Mouse (Mus musculus) CD4-positive helper T cell, adult 2 months (primary cell): ENCODE results near the gene a.
A peak's percentile ranks its signal among the peaks of the same experiment; 100 is the strongest.
"Not testable (repeated sequence)": the region's sequence is repeated elsewhere in the genome, so short reads cannot be mapped to it uniquely, and the experiment has no call there.

Source experiments
- DNase-seq: peaks from one replicate; pipeline ENCODE4 v3.0.0-alpha.2; 2012; ENCODE audit warnings: low read depth, missing footprints, low spot score

Gene a

GRCm38 (mm10) chr2:155051622-155052351 is 260.6 kb downstream of the a start:
- no peak for DNase-seq

- no peak for DNase-seq
Observed at GRCm38 (mm10) chr2:155052681-155053080, 261.5 kb downstream of the a start.

GRCm38 (mm10) chr2:155053512-155053911 is 262.3 kb downstream of the a start:
- DNase-seq, result not testable (repeated sequence)

- no peak for DNase-seq
Observed at GRCm38 (mm10) chr2:155054672-155055071, 263.5 kb downstream of the a start.

GRCm38 (mm10) chr2:155056076-155056578 is 264.9 kb downstream of the a start:
- DNase-seq, result no peak

- DNase-seq, result no peak
Observed at GRCm38 (mm10) chr2:155057361-155057760, 266.2 kb downstream of the a start.

- DNase-seq, result no peak
Observed at GRCm38 (mm10) chr2:155071027-155071426, 279.8 kb downstream of the a start.

- DNase-seq, result no peak
Observed at GRCm38 (mm10) chr2:155072353-155073145, 281.3 kb downstream of the a start.

GRCm38 (mm10) chr2:155073347-155073746 is 282.1 kb downstream of the a start:
- no peak for DNase-seq

- peak; percentile 93 for DNase-seq
Observed at GRCm38 (mm10) chr2:155073978-155074765, 283.0 kb downstream of the a start, which contains the start of gene Ahcy. Ahcy (minus strand) TSS chr2:155074497.

GRCm38 (mm10) chr2:155074766-155075330 is 283.6 kb downstream of the a start:
- no peak for DNase-seq

- no peak for DNase-seq
Observed at GRCm38 (mm10) chr2:155075649-155076048, 284.4 kb downstream of the a start.

- DNase-seq, result peak; percentile 89
Observed at GRCm38 (mm10) chr2:155079500-155080178, 288.4 kb downstream of the a start.

- DNase-seq, result no peak
Observed at GRCm38 (mm10) chr2:155080179-155080530, 289.0 kb downstream of the a start.

GRCm38 (mm10) chr2:155081056-155081455 is 289.9 kb downstream of the a start:
- DNase-seq, result no peak

GRCm38 (mm10) chr2:155082121-155082803 is 291.1 kb downstream of the a start:
- DNase-seq, result peak; percentile 74

- DNase-seq, result no peak
Observed at GRCm38 (mm10) chr2:155084546-155084945, 293.3 kb downstream of the a start.

GRCm38 (mm10) chr2:155086328-155086727 is 295.1 kb downstream of the a start:
- no peak for DNase-seq

GRCm38 (mm10) chr2:155088264-155088663 is 297.1 kb downstream of the a start:
- DNase-seq, result no peak
